12 mouse cellular contexts compared by ENCODE assay signal in genomic region chr2:5706618-5707017, GRCm38 (mm10). TPM values are rescaled to one million over a fixed set of nuclear protein-coding genes. Genes with fewer than 3 reads are reported as not detected.
DNase-seq lines count a peak whose midpoint lies in the region; ATAC-seq and TF ChIP-seq lines count a peak whose summit lies in the region.
"Had no signal": no experiment of that assay in that cellular context is flagged by ENCODE, and none has a peak within 500 bp of the region (broad histone marks: within the 10 kb centered on the region; RNA-seq: fewer than 3 reads in every experiment).

No protein-coding gene starts in this region.

- no peaks in the 10 kb centered on the region for H3K9me3 ChIP-seq in stomach, postnatal 0 days (ENCODE audit: control insufficient read depth, low read length)
- no peaks in the 10 kb centered on the region for H3K9me3 ChIP-seq in midbrain, embryonic 11.5 days (ENCODE audit: control insufficient read depth, low read length)
- H3K9me3 ChIP-seq: limb, embryonic 12.5 days; megakaryocyte, embryonic 14.5 days; neural tube, embryonic 13.5 days had no signal

- H3K4me3 ChIP-seq in layer of hippocampus, adult 2 months: no peak overlapping the region
- H3K4me3 ChIP-seq in stomach, postnatal 0 days (ENCODE audit: low read depth, low read length): no peak overlapping the region
- no peak overlapping the region for H3K4me3 ChIP-seq in gastrocnemius, adult 2 months
- no peak overlapping the region for H3K4me3 ChIP-seq in midbrain, embryonic 11.5 days (ENCODE audit: low read depth, low read length)
- H3K4me3 ChIP-seq: limb, embryonic 12.5 days; megakaryocyte, embryonic 14.5 days; neural tube, embryonic 13.5 days had no signal

- no peak for DNase-seq in layer of hippocampus, adult 2 months (ENCODE audit: low spot score in 2 of 2)
- DNase-seq in layer of hippocampus, postnatal 14 days (ENCODE audit: low spot score in 2 of 2): no peak
- peak; percentile 44 for DNase-seq in cerebellum, adult 8-10 months
- DNase-seq in stomach, postnatal 0 days (ENCODE audit: low spot score): no peak
- no peak for DNase-seq in gastrocnemius, postnatal 4 days (ENCODE audit: low spot score in 2 of 2)
- DNase-seq in gastrocnemius, adult 2 months: no peak
- DNase-seq in midbrain, embryonic 11.5 days (ENCODE audit: low spot score, missing footprints): no peak
- DNase-seq: kidney, postnatal 10 days had no signal

- peak; percentile 70 for ATAC-seq in CD4-positive, CD25-positive, alpha-beta regulatory T cell, adult 4 months
- ATAC-seq in stomach, postnatal 0 days (ENCODE audit: low FRiP score, low TSS enrichment): no peak
- no peak for ATAC-seq in midbrain, embryonic 11.5 days (ENCODE audit: low FRiP score)

- H3K27ac ChIP-seq in layer of hippocampus, adult 2 months: no peak overlapping the region
- no peak overlapping the region for H3K27ac ChIP-seq in stomach, postnatal 0 days (replicated peaks)
- no peak overlapping the region for H3K27ac ChIP-seq in gastrocnemius, adult 2 months
- no peak overlapping the region for H3K27ac ChIP-seq in midbrain, embryonic 11.5 days (ENCODE audit: low read depth, low read length)
- H3K27ac ChIP-seq: limb, embryonic 12.5 days; neural tube, embryonic 13.5 days had no signal

- H3K36me3 ChIP-seq in stomach, postnatal 0 days (ENCODE audit: control insufficient read depth, insufficient read depth, low read length): no peaks in the 10 kb centered on the region
- no peaks in the 10 kb centered on the region for H3K36me3 ChIP-seq in midbrain, embryonic 11.5 days (ENCODE audit: control insufficient read depth, insufficient read depth, low read length)
- H3K36me3 ChIP-seq: limb, embryonic 12.5 days; neural tube, embryonic 13.5 days had no signal

- intact Hi-C loops in gastrocnemius, adult 2 months (cut with DNase I): no loop called here

- no peak for TF ChIP-seq EP300 in stomach, postnatal 0 days (optimal IDR thresholded peaks at IDR 0.05)

- no peaks in the 10 kb centered on the region for H3K27me3 ChIP-seq in stomach, postnatal 0 days (ENCODE audit: control insufficient read depth, insufficient read depth, low read length)
- peaks cover 1% of the 10 kb centered on the region for H3K27me3 ChIP-seq in midbrain, embryonic 11.5 days (ENCODE audit: control insufficient read depth, insufficient read depth, low read length)

- TF ChIP-seq CTCF in layer of hippocampus, adult 2 months (conservative IDR thresholded peaks at IDR 0.05): 0 out of 2 replicates have a peak, but pooled peaks have one; percentile 14
- peak; percentile 39 for TF ChIP-seq CTCF in stomach, postnatal 0 days (IDR thresholded peaks at IDR 0.05; ENCODE audit: low read depth)
- no peak for TF ChIP-seq CTCF in gastrocnemius, adult 2 months (IDR thresholded peaks at IDR 0.05)

- H3K4me1 ChIP-seq in stomach, postnatal 0 days (replicated peaks; ENCODE audit: control insufficient read depth, insufficient read depth): 0 out of 2 replicates have a peak, but pooled peaks cover 3% of the 10 kb centered on the region
- H3K4me1 ChIP-seq in midbrain, embryonic 11.5 days (ENCODE audit: control insufficient read depth, insufficient read depth, low read length): no peaks in the 10 kb centered on the region
- H3K4me1 ChIP-seq: limb, embryonic 12.5 days; megakaryocyte, embryonic 14.5 days had no signal

- no peak overlapping the region for H3K9ac ChIP-seq in stomach, postnatal 0 days (ENCODE audit: low read length)
- no peak overlapping the region for H3K9ac ChIP-seq in midbrain, embryonic 11.5 days (ENCODE audit: low read length)
- H3K9ac ChIP-seq: limb, embryonic 12.5 days; neural tube, embryonic 13.5 days had no signal

- no peak overlapping the region for H3K4me2 ChIP-seq in stomach, postnatal 0 days (replicated peaks; ENCODE audit: low read depth)
- H3K4me2 ChIP-seq in midbrain, embryonic 11.5 days: no peak overlapping the region
- H3K4me2 ChIP-seq: limb, embryonic 12.5 days; neural tube, embryonic 13.5 days had no signal

- WGBS in stomach, postnatal 0 days: 64% methylated on average over 4 of the region's 4 CpGs
- 85% methylated on average over 4 of the region's 4 CpGs for WGBS in midbrain, embryonic 11.5 days

RNA-seq across cellular contexts. Expression of gene Camk1d, which starts 7.7 kb away (rescaled TPM):
- 100 to 1,000 TPM; 159 to 180 TPM for total RNA-seq in layer of hippocampus, adult 2 months (2021)
- 100 to 1,000 TPM; 146 to 147 TPM for total RNA-seq in layer of hippocampus, postnatal 14 days (2021)
- polyA plus RNA-seq in CD4-positive, CD25-positive, alpha-beta regulatory T cell, adult 4 months (2017; shearing (Covaris generic)): 10 to 100 TPM in 1 of 2 experiments, 1 to 10 TPM in 1; 9.7 to 10.1 TPM
- 6.7 and 8.4 TPM in 2 replicates for polyA plus RNA-seq in stomach, postnatal 0 days (2015; fragmentation: Nextera tagmentation; extraction: Ambion mirVana)
- 1 to 10 TPM; 6.4 to 8.2 TPM for total RNA-seq in gastrocnemius, postnatal 4 days (2021)
- total RNA-seq in gastrocnemius, adult 2 months (2021): 1 to 10 TPM; 1.6 TPM
- polyA plus RNA-seq in midbrain, embryonic 11.5 days (2014; fragmentation: Nextera tagmentation; extraction: Ambion mirVana): 1.8 and 2.0 TPM in 2 replicates

Comparison
In these comparisons a context has a peak if more than half of its experiments do, and no peak if none do; other contexts are left out.
1. RNA of gene Camk1d, which starts 7.7 kb away (total RNA-seq): 159 to 180 TPM in layer of hippocampus, adult 2 months and 146 to 147 TPM in layer of hippocampus, postnatal 14 days; 6.4 to 8.2 TPM in gastrocnemius, postnatal 4 days and 1.6 TPM in gastrocnemius, adult 2 months; every median in the first group is over 10 times any median in the second.